Mouse (Mus musculus): ENCODE measurements around the gene Prss16. TPM values are rescaled to one million over a fixed set of nuclear protein-coding genes. Genes with fewer than 3 reads are reported as not detected.

Gene Prss16
- total and polyA plus RNA-seq, 3 experiments = 0.47 TPM; not detected in 2

DNA sequence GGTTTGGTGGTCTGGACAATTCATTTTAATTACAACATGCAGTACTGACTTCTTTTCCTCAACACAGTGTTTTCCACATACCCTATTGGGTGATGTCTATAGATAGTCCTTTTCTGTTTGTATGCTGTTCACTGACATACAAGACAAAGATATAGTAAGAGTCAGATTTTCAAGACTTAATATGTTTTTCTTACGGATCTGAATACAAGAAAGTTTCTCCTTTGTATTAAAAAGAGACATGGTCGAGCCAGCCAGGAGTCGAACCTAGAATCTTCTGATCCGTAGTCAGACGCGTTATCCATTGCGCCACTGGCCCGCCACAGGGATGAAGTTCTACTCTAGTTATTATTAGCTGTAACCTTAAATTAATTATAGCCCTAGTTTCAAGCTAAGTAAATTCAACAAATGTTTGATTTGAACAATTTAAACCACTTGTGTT is 11.4 kb upstream of the Prss16 start:
- no peaks in the 10 kb centered on the region; the same call in 1 of the 2 replicates for H3K79me2 ChIP-seq (ENCODE audit: control insufficient read depth, insufficient read depth, low read length, poor library complexity)
- no peaks in the 10 kb centered on the region for H3K9me3 ChIP-seq (replicated peaks; ENCODE audit: insufficient read depth, low read length)
- peak overlapping the region; percentile 60 to 80 for H3K4me3 ChIP-seq (ENCODE audit: control insufficient read depth in 1 of 2, insufficient read depth in 1 of 2, low read depth in 2 of 2, low read length in 2 of 2)
- peak overlapping the region; percentile 24; the same call in 1 of the 2 replicates for H3K27ac ChIP-seq (ENCODE audit: control insufficient read depth, low read depth, low read length)
- H3K36me3 ChIP-seq (ENCODE audit: control insufficient read depth in 1 of 2, insufficient read depth in 2 of 2, low read length in 2 of 2) = peaks cover 0 to 6% of the 10 kb centered on the region in 2 experiments; a peak in 2 of 4 replicates
- H3K9ac ChIP-seq (ENCODE audit: control insufficient read depth, low read depth, low read length, poor library complexity, severe bottlenecking) = peak overlapping the region; percentile 72
- peak; percentile 77 for DNase-seq (ENCODE audit: low read depth, low spot score)
- TF ChIP-seq MEF2A (IDR thresholded peaks at IDR 0.05; ENCODE audit: extremely low read depth, insufficient replicate concordance, low read depth, low read length, poor library complexity, severe bottlenecking) (no peak), ELF1 (IDR thresholded peaks at IDR 0.05; ENCODE audit: low read depth, low read length) (no peak), RCOR1 (IDR thresholded peaks at IDR 0.05; ENCODE audit: low read depth, low read length) (no peak), GATA1 (IDR thresholded peaks at IDR 0.05; ENCODE audit: low read depth, low read length) (peak; percentile 23; the same call in 1 of the 2 replicates), TBP (IDR thresholded peaks at IDR 0.05; ENCODE audit: low read depth, low read length) (peak; percentile 100)
- H3K27me3 ChIP-seq (ENCODE audit: control insufficient read depth in 1 of 2, insufficient read depth in 2 of 2, low read length in 2 of 2) = no peaks in the 10 kb centered on the region
- H3K4me1 ChIP-seq (ENCODE audit: control insufficient read depth in 1 of 2, insufficient read depth in 2 of 2, low read length in 2 of 2) = peaks cover 0 to 3% of the 10 kb centered on the region in 2 experiments; a peak in 1 of 4 replicates

DNA sequence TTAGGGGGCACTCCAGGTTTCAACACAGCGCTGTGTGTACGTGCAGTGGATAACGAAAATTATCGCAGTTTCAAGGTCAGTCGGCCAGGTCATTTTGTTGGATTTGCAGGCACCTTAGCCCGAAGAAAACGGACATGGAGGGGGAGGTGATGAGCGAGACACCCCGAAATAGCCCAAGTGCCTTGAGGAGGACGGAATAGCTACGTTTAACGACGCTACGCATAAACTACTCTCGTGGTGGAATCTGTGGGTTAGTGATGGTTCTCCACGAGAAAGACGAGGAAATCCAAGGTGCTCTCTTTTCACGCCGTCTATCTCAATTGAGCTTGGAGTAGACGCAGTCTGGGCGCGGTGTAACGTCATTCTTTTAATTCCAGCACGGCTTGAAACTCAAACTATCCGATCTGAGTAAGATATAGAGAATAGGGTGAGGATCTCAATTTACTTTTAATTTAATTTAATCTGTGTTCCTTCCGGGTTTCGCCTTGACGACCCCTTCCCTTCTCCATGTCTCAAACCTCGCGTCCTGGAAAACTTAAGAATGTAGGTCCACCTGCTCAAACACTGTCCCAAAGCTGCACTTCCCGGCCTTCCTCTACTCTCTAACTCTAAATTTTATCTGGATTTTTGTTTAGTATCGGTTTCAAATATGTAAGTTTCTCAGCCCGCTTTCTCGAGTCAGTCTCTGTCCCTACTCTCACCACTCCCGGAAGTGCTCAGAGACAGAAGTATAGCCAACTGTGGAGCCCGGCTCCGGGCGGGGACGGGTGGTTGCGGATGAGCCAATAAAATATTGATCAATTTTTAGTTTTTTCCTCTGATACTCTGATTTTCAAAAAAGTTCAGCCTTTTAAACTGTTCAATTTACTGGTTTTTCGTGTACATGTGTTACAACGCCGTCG is 10.6 kb upstream of the Prss16 start:
- H3K4me1 ChIP-seq (ENCODE audit: control insufficient read depth in 1 of 2, insufficient read depth in 2 of 2, low read length in 2 of 2) = peaks cover 0 to 3% of the 10 kb centered on the region in 2 experiments; a peak in 1 of 4 replicates
- TF ChIP-seq GABPA (IDR thresholded peaks at IDR 0.05; ENCODE audit: low read depth, low read length) (no peak), MEF2A (IDR thresholded peaks at IDR 0.05; ENCODE audit: extremely low read depth, insufficient replicate concordance, low read depth, low read length, poor library complexity, severe bottlenecking) (no peak), RCOR1 (IDR thresholded peaks at IDR 0.05; ENCODE audit: low read depth, low read length) (no peak), JUND (IDR thresholded peaks at IDR 0.05; ENCODE audit: low read depth, low read length) (no peak), NELFE (IDR thresholded peaks at IDR 0.05; ENCODE audit: low read depth, low read length) (no peak), E2F4 (IDR thresholded peaks at IDR 0.05; ENCODE audit: borderline replicate concordance, low read depth, low read length) (no peak), CHD2 (IDR thresholded peaks at IDR 0.05; ENCODE audit: low read length) (no peak), TAL1 (IDR thresholded peaks at IDR 0.05; ENCODE audit: low read length) (no peak), GATA1 (IDR thresholded peaks at IDR 0.05; ENCODE audit: low read depth, low read length) (no peak), SMC3 (IDR thresholded peaks at IDR 0.05; ENCODE audit: low read depth, low read length) (no peak), POLR2AphosphoS2 (IDR thresholded peaks at IDR 0.05; ENCODE audit: low read length) (no peak), CTCF (IDR thresholded peaks at IDR 0.05 in 2 of 3, conservative IDR thresholded peaks at IDR 0.05 in 1 of 3; ENCODE audit: control insufficient read depth in 1 of 3, insufficient read depth in 1 of 3, low read depth in 2 of 3, low read length in 3 of 3, poor library complexity in 1 of 3, severe bottlenecking in 1 of 3) (no peak), SIN3A (IDR thresholded peaks at IDR 0.05; ENCODE audit: low read length) (no peak), TBP (IDR thresholded peaks at IDR 0.05; ENCODE audit: low read depth, low read length) (no peak), MAFK (IDR thresholded peaks at IDR 0.05; ENCODE audit: borderline replicate concordance, low read depth, low read length) (no peak), USF1 (IDR thresholded peaks at IDR 0.05; ENCODE audit: low read depth, low read length) (no peak), ZC3H11A (IDR thresholded peaks at IDR 0.05; ENCODE audit: low read depth, low read length) (no peak)
- DNase-seq (ENCODE audit: low read depth, low spot score) = peak; percentile 71
- H3K27me3 ChIP-seq (ENCODE audit: control insufficient read depth in 1 of 2, insufficient read depth in 2 of 2, low read length in 2 of 2) = no peaks in the 10 kb centered on the region
- no peaks in the 10 kb centered on the region; the same call in 1 of the 2 replicates for H3K79me2 ChIP-seq (ENCODE audit: control insufficient read depth, insufficient read depth, low read length, poor library complexity)
- peak overlapping the region; percentile 49 to 68 for H3K4me3 ChIP-seq (ENCODE audit: control insufficient read depth in 1 of 2, insufficient read depth in 1 of 2, low read depth in 2 of 2, low read length in 2 of 2)
- H3K9me3 ChIP-seq (replicated peaks; ENCODE audit: insufficient read depth, low read length) = no peaks in the 10 kb centered on the region
- peak overlapping the region; percentile 65 for H3K9ac ChIP-seq (ENCODE audit: control insufficient read depth, low read depth, low read length, poor library complexity, severe bottlenecking)
- H3K36me3 ChIP-seq (ENCODE audit: control insufficient read depth in 1 of 2, insufficient read depth in 2 of 2, low read length in 2 of 2) = peaks cover 0 to 6% of the 10 kb centered on the region in 2 experiments; a peak in 2 of 4 replicates
- H3K27ac ChIP-seq (ENCODE audit: control insufficient read depth, low read depth, low read length) = peak overlapping the region; percentile 12; the same call in 1 of the 2 replicates
